Mouse (Mus musculus): ENCODE measurements around the gene Acsl1.
A peak's percentile ranks its signal among the peaks of the same experiment; 100 is the strongest.

The Acsl1 gene

GRCm38 (mm10) chr8:46470792-46471781 lies at the start of gene Acsl1:
TSS of gene Acsl1 (plus strand) at chr8:46471037.
- DNase-seq (ENCODE audit: low spot score), result peak; percentile 99

DNA sequence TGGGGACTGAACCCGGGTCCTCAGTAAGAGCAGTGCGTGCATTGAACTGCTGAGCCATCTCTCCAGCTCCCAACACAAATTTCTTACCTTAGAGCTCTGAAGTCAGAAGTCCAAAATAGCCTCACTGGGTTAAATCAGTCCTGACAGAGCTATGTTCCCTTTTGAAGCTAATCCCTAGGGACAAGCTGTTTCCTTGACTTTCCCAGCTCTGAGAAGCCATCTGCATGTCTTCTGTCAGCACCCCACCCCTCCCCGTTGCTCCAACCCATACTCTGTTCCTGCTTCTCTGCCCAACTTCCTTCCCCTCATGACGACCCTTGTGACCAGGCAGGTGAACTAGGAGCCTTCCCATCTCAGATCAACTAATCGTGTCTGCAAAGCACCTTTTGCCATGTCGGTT lies 49.3 kb upstream of the Acsl1 start:
- no peak for DNase-seq (ENCODE audit: low spot score)

DNA sequence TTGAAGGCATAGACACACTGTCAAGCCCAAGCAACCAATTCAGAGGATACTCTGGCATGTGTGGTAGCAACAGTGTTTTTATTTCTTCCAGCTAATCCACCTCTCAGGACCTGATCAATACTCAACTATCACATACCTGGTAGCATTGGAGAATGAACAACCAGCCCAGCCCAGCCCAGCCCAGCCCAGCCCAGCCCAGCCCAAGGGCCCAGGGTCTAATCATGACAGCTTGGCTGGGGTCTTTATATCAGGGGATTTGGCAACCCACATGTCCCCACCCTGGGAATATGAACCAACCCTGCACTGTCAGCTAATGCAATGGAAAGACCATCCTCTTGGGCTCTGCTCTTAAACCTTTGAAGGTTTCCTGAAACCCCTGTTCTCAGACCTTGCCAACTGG lies 42.9 kb upstream of the Acsl1 start:
- DNase-seq (ENCODE audit: low spot score), result no peak

DNA sequence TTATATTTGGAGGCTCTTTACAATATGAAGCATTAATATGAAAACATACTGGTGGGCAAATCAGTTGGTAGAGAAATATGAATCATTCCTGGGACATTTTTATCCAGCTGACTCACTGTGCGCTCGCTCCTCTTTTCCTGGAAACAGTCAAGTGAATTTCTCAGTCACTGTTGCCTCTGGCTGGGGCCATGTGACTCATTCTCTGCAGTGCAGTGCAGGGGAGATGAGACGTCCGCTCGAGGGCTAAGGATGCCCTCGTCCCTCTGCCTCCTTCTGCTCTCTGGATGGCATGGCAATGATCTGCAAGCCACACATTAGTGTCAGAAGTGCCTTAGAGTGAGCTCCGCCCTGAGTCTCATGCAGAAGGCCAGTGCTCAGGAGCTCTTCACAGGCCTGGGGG lies 41.0 kb upstream of the Acsl1 start:
- DNase-seq (ENCODE audit: low spot score), result no peak

GRCm38 (mm10) chr8:46431921-46432320 lies 38.9 kb upstream of the Acsl1 start:
- no peak for DNase-seq (ENCODE audit: low spot score)

DNA sequence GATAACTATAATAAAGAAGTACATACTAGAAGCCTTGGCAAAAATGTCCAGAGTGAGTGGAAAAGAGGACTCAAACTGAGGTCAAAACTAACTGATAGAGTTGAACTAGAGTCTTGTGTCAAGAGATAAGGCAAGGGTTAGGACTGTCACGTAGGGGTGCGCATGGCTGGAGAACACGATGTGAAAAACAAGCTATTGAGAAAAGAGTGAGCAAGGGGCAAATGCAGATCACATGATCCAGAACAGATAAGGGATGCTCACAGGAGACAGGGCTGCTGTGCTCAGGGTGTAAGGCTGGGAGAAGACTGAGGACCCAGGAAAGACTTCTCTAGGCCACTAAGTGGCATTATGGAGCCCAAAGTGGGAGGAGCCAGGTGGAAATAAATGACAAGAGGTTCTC lies 38.3 kb upstream of the Acsl1 start:
- no peak for DNase-seq (ENCODE audit: low spot score)

DNA sequence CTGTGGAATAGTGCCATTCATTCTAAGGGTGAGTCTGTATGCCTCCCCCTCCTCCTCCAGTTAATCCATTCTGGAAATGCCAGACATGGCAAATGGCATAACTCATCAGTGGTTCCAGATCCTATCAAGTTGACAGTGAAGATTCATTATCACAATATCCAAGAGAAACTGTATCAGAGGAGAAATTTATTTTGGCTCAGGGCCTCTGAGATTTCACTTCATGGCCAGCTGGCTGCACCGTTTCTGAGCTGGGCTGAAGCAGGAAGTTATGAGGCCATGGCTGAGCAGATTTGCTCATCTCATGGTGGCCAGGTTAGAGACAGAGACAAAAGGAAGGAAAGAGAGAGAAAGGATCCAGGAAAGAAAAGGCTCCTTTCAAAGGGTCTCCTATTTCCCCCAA lies 37.2 kb upstream of the Acsl1 start:
- no peak for DNase-seq (ENCODE audit: low spot score)

DNA sequence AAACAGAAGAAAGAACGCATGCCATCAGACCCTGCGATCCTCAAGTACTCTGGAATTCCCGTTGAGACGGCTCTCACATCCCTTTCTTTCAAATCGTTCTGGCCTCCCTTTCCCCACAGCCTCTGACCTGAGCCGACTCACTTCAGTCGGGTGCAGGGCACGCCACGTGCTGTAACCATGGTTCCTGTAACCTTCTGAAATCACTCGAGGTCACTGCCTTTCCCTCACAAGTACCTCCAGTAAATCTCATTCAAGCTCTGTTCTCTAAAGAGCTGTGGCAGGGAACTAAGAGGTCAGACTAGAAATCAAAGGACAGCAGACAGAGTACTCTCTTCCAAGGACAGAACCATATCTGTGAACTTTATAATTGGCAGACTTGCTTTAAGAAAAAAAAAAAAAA lies 32.3 kb upstream of the Acsl1 start:
- no peak for DNase-seq (ENCODE audit: low spot score)

DNA sequence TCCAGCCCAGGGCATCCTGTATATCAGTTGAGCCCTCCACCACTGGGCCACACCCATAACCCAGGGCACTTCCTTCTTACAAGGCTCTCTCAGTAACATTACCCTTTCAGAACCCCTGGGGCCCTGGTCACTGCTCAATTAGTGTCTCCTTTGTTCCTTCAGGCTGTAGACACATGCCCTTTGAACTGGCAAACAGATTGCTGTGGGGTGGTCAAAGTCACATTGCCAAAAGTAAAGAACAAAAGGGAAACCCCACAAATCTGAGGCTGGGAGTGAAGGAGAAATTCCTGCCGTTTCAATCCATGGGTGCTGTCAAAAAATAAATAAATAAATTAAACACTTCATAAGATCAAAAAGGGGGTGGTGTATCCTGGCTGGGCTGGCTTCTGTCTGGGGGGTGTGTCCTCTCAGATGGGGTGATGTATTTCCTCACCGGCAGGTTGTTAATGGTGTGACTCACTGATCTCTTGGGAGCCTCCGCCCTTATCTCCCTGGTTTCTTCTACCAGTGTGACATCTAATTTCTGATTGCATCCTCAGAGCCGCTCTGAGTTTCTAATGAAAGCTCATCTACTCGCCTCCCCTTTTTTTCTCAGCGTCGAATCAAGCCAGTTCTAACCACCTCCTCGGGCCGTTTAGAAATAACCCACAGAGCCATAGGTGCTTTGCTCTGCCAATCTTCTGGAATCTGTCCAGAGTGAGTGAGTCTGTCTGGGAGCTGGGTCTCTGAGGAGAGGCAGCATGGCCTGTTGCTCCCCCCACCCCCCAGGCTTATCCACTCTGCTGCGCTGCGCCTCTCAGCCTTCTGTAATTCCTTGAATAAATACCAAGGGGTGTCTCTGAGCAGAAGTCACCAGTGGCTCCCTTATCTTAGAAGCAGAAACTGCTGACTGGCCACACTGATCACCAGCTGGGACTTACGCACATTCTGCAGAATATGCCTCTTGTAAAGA lies 24.6 kb upstream of the Acsl1 start:
- no peak for DNase-seq (ENCODE audit: low spot score)

DNA sequence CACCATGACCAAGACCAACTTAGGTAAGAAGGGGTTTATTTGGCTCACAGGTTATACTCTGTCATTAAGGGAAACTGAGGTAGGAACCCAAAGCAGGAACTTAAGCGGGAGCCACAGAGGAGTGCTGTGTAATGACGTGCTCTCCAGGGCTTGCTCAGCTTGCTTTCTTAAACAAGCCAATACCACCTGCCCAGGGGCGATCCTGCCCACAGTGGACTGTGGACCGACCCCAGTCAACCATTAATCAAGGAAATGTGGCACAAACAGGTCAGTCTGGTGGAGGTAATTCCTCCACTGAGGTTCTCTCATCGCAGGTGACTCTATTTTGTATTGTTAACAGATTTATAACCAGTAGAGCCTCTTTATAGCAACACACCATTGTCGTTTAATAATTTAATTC lies 23.5 kb upstream of the Acsl1 start:
- DNase-seq (ENCODE audit: low spot score), result no peak

- no peak for DNase-seq (ENCODE audit: low spot score)
These were observed 22.2 kb upstream of the Acsl1 start for GRCm38 (mm10) chr8:46448606-46449005.

DNA sequence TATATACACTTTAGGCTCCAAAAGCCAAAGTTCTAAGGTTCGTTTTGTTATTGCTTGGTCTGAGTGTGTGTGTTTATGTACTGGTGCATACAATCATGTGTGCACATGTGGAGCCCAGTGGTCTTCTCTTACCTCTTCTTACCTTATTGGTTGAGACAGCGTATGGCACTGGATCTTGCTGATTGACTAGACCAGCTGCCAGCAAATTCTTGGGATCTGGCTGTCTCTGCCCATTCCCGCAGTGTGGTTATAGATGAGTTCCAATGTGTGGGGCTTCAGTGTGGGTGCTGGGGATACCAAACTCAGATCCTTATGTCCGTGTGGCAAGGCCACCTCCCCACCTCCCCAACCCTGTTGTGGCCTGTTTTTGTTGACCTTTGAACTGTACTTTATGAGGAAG lies 21.8 kb upstream of the Acsl1 start:
- no peak for DNase-seq (ENCODE audit: low spot score)

DNA sequence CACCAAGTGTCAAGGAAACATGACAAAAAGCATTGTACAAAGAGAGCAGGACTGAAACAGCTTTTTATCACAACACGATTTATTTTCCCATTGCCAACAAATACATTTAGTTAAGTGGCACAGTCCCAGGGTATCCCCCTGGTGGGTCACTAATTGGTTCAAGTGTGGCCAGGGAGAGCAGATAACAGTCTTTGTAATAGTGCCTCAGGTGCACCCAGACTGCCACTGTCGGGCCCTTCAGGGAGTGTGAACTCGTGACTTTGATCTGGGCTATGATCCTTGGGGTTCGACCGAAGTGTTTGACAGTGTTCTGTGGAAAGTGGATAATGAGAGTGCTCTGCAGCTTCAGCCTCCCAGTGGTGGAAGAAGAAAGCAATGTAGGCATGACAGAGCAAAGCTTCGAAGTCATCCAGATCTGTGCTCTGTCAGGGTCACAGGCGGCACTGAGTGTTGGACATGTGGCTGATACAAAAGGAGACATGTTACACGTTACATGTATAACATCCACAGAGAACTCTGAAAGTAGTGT lies 21.1 kb upstream of the Acsl1 start:
- DNase-seq (ENCODE audit: low spot score), result no peak

GRCm38 (mm10) chr8:46458215-46458811 lies 12.5 kb upstream of the Acsl1 start:
- no peak for DNase-seq (ENCODE audit: low spot score)

DNA sequence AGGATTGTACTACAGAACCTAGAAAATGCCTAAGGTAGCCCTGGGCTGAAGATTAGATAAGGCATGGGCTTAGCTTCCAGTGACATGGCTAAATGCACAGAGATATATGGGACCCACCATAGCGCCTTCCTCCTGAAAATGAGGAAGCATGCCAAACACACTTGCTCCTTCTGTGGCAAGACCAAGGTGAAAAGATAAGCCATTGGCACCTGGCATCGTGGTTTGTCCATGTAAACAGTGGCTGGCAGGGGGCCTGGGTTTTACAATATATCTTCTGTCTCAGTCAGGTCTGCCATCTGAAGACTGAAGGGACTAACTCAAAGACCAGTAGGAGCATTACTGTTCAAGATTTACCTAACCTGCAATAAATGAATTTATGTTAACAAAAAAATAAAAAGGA lies 2.4 kb upstream of the Acsl1 start:
- DNase-seq (ENCODE audit: low spot score), result no peak

- no peak for DNase-seq (ENCODE audit: low spot score)
These were observed 1.6 kb upstream of the Acsl1 start for GRCm38 (mm10) chr8:46469071-46469769.

DNA sequence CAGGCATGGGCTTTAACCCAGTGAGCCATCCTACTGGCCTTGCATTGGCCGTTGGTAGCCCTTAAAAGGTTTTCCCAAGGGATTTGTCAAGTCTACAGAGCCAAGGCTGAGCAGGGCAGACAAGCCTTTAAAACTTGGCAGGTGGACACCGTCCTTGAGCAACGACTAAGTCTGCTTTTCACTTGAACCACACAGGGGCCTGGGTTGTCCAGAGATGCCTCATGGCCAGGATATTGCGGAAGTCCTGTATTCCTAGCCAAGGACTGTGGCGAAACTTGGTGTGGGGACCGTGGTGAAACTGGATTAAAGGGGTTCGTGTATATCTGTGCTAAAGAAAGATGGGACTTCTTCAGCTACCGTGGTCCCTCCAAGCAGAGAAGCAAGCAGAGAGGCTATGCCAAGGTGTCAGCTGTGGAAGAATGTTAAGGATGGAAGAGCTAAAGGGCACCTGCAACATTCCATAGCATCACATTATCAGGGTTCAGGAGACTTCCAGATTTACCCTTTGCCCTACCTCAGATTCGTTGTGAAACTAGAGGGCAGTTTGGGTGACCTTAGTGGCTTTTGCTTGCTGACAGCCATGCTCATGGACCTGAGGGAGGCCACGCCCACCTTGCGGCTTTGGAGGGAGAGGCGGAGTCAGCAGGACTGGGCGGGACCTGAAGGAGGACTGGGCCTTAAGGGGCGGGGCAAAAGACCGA lies 596 bp upstream of the Acsl1 start:
- peak; percentile 7 for DNase-seq (ENCODE audit: low spot score)

GRCm38 (mm10) chr8:46471926-46472485 lies 1.2 kb downstream of the Acsl1 start:
- no peak for DNase-seq (ENCODE audit: low spot score)

DNA sequence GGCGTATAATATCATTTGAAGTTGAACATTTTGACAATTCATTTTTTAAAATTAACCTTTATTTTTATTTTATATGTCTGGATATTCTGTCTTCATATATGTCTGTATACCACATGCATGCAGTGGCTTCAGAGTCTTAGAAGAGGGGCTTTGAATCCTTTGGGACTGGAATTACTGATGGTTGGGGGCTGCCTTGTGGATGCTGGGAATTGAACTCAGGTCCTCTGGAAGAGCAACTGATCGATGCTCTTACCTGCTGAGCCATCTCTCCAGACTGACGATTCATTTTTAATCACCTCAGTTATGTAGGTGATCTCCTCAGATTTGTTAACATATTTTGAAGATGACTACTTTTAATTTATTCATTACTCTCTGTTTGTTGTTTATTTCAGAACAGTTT lies 3.3 kb downstream of the Acsl1 start:
- DNase-seq (ENCODE audit: low spot score), result no peak

GRCm38 (mm10) chr8:46474634-46475033 lies 3.8 kb downstream of the Acsl1 start:
- no peak for DNase-seq (ENCODE audit: low spot score)

DNA sequence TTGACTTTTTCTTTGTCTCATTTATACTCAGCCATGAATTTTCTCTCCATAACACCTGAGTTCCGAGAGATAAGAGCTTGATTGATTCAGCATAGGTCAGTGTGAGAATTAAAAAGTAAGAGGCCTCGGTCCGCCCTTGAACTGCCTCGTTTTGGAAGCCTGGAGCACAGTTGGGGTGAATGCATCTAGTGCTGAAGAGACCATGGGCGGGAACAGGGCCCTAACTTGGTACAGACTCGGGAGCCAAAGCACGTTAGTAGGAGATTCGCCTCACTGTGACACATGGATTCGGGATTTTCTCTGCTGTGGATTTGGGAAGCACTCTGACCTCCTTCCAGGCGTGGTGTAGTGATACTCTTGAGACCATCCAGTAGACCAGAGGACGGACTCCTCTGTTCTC lies 4.6 kb downstream of the Acsl1 start:
- DNase-seq (ENCODE audit: low spot score), result no peak

Measured in retina, embryonic 14.5 days (tissue).